Mouse (Mus musculus) cerebellum, adult (tissue): ENCODE results near the gene St3gal3.

Source experiments
- ATAC-seq: cut with Nextera tagmentation; 2 replicates; pipeline ENCODE4 v1.9.2; 2017; ENCODE audit warnings: mild to moderate bottlenecking, moderate library complexity, mixed read lengths; ENCODE audit not compliant: insufficient number of reproducible peaks, low FRiP score, low TSS enrichment

The St3gal3 gene

DNA sequence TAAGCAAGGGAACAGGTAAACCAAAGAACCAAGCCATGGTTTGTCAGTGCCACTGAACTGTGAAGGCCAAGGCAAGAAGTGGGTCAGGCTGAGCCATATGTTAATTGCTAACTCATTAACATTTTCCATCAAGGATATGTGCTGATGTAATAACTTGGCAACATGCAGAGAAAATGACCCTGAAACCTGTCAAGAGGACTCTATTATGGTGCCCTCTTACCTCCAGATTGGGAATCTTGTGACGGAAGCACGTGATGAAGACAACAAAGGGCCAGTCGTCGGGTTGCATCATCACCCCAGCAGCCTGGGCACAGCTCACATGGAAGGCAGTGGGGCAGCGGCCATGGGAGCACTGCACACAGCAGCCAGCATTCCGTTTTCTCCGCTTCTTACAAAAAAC is 9.0 kb upstream of the St3gal3 start:
- no peak for ATAC-seq

DNA sequence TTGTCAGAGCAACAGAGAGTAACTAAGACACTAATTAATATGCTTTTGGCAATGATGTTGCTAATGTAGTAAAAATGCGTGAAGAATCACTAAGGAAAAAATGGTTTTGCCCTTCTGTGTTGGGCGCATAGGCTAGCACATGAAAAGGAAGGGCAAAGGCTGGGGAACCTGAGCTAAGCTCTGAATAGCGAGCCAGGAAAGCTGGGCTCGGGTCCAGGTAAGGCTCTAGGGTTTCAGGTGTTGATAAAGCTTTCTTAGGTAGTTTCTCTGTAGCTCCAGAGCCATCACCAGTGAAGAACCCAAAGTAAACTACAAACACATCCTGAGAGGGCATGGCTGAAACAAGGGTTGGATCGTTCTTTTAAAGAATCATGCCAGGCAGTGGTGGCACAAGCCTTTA is 6.8 kb upstream of the St3gal3 start:
- no peak for ATAC-seq

DNA sequence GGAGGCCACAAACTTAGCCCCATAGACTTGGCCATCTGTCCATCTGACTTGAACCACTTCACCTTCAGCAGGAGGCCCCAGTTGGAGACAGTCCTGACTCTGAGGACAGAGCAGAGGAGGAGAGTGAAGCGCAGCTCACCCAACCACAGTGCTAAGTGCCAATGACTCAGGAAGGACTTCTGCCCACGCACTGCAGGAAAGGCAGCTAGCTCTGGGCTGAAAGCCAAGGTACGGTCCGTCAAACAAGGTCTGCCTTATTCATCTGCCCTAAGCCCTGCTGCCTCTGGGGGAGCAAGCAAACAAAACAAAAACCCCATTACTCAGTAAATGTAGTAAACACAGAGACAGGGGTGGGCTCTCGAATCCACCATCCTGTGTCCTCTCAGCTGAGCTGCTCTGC is 4.2 kb upstream of the St3gal3 start:
- ATAC-seq = peak; percentile 56

DNA sequence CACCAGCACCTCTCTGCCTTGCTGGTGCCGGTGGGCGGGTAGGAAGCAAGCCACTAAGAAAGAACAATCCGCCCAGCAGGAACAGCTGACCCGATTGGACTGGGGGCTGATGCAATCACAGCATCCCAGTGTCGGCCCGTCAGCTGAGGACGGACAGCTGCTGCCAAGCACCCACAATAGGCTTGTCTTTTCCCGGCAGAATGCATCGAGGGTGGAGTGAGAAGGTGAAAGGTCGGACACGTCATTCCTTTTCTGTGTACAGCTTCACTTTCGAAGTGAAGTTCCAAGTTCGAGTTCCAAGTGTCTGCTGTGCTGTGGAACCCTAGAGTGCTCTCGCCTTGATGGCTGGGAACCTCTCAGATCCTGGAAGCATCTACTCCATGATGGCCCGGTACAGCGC is 3.1 kb upstream of the St3gal3 start:
- ATAC-seq = no peak

DNA sequence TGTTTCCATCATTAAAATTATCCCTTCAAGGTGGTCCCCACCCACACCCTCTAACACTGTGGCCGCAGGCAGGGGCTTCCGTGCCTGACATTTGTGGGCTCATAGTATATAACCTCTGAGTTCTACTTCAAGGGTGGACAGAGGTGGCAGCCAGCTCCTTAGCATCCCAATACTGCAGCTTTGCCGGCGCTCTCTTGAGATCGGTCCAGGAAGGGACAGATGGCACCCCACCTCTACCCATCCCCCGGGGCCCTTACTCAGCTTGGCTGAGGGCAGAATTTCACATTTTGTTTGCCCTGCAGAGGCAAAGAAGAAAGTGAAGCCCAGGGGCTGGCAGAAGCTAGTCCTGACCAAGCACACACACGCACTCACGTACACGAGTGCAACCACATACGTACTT is 2.6 kb upstream of the St3gal3 start:
- ATAC-seq = no peak

DNA sequence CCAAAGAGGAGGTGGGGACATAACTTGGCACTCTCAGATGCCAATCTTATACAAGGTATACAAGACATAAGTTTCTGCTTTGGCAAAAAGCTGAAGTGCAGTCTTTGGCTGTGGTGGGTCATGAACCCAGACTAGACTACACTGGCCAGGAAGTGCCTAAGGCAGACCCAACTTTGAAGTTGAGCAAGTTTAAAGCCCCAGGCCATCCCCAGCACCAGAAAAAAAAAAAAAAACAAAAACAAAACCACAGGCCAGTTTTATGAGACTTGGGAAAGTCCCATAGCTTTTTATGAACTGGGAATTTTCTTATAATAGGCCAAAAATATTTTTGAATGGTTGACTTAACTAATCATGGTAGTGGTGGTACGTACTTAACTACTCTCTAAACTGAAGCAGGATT is 700 bp upstream of the St3gal3 start:
- ATAC-seq = no peak; the same call in 1 of the 2 replicates

DNA sequence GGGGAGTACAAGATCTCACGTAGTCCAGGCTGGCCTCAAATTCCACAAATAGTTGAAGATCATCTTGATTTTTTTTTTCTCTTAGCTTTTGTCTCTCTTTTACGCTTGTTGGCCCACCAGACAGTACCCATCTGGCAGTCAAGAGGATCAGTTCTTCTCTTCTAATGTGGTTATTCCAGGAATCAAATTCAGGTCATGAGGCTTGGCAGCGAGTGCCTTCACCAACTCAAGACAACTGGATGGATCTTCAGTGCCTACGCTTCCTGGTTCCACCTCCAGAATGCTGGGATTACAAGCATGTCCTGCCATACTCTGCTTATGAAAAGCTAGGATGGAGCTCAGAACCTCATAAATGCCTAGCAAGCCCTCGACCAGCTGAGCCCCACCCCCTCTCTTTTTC is 3.4 kb downstream of the St3gal3 start:
- no peak for ATAC-seq

DNA sequence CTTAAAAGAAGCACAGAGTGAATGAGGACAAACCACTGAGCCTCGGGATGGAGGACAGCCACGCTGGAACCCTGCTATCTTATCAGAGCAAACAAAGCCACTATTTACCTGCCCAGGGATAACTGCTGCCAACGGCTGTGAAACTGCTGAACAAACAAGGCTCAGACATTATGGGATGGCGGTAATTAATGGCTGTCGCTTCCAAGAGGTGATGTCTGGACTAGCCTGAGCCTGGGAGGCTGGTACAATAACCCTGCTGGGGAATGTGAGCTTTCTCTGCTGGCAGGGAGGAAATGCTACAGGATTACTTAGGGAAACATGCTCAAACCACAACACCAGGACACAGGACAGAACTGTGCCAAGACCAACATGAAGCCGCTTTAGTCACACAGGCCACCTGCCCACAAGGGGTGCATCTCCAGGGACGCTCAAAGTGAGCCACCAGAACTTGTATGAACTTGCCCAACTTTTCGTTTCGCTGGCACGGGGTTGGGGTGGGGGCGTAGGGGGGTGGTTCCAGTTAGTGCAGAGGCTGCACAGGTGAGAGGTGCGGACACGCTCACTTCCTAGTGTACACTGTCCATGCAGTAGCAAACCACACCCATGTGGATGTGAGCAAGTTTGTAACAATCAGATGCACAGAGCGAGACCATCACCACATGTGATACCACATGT is 11.5 kb downstream of the St3gal3 start:
- ATAC-seq = no peak

DNA sequence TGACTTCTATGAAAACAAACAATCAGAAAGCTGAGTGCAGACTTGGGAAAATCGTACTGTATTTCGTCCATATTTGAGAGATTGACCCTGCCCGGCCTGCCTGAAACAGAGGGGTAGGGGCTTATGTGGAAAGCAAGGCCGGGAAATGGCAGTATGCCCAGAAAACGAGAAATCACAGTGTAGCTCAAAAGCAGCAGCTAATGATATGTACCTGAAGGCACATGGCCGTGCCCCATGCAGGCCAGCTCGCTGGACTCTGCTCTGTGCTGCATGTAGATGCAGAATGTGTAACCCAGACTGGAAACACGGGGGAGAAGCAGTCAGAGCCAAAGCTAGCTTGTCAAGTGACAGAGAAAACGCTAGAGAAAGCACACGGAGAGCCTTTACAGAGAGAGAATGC is 12.6 kb downstream of the St3gal3 start:
- ATAC-seq = no peak

DNA sequence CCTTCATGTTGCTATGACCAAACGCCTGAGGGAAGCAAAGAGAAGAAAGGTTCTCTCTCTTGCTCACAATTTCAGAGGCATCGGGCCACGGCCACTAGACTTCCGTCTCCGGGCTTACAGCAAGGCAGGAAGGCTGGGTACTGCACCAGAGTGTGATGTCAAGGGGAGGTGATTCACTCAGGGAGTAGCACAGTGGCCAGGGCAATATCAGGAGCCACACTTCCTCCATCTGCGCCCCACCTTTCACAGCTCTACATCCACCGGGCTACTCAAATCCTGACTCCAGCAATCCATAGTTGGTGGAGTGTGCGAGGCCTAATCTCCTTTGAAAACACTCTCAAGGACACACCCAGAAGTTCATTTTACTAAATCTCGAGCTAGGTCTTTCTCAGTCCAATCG is 17.1 kb downstream of the St3gal3 start:
- ATAC-seq = no peak

DNA sequence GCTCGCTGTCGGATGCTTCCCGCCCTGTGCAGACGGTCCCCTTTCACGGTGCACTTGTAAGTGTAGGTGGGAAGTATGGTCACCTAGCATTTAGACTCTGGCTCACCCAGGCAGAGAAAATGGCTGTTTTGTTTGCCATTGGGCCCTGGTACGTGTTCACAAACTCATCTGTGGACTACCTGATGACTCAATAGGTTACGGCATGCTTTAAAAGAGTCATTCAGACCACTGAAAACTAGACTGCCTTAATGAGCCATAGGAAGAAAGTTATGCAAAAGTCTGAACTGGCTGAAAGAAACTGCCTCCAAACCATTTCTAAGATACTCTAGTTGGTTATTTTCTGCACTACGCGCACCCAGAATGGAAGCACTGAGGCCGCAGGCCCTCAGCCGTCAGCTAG is 18.6 kb downstream of the St3gal3 start:
- no peak for ATAC-seq

DNA sequence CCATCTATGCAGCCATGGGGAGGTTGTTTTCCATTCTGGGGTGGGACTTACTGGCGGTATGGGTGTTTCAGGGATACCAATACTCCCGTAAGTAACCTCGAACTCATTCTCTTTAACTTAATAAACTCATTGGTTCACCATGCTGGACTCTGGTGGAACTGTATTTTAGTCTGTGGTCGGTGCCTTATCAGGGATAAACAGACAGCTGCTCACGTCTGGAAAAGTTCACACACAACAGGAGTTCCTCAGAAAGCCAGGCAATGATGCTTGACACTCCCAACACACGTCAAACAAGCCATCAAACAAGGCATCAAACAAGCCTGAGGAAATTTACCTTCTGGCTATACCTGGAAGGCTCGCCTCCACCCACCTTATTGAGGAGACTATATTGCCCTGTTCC is 19.6 kb downstream of the St3gal3 start:
- ATAC-seq = no peak

DNA sequence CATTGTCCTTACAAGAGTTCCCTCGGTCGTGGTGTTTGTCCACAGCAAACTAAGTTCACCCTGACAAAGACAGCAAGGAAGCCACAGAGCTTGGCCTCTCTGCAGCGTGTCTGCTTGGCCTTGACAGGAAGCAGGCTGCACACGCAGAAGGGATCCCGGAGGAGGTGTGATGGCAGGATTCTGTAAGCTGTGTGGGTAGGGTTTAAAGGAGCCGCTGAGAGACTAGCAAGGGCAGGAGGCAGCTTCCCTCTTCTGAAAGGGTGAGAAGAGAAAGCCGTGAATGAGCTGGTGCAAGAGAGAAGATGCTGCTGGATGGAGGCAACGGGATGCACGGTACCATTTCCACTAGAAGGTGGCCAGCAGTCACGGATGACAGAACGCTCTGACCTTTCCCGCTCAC is 22.1 kb downstream of the St3gal3 start:
- no peak for ATAC-seq

DNA sequence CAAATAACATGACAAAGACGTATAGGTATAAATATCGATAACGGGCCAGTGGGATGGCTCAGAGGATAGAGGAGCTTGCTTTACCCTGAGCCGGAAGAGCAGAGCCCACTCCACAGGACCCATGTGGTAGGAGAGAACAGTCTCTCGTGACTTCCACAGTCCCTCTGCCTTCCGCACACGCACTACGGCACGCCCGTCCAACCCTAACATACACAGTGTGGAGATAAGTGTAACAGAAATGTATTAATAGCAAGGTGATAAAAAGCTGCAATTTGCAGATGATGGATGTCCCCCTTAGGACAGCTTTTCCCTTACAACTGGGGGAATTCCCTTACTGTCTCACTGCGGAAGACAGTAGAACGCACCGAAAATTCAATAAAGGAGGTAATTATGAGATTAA is 25.1 kb downstream of the St3gal3 start:
- no peak for ATAC-seq

DNA sequence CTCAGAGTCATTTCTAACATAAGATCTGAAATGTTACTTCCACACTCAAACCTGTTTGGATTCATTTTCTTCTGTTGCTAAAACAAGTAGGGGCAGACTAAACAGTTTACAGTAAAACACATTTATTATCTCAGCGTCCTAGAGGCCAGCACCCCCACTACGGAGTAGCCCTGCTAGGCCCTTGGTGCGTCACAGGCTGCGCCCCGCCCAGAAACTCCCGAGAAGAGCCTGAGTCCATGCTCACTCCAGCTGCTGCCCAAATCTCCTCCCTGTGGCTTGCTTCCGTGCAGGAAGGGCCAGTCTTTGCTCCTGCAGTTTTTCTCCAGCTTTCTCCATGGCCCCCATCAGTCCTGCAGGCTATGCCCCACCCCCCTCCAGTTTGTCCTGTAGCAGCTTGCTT is 25.9 kb downstream of the St3gal3 start:
- no peak for ATAC-seq

DNA sequence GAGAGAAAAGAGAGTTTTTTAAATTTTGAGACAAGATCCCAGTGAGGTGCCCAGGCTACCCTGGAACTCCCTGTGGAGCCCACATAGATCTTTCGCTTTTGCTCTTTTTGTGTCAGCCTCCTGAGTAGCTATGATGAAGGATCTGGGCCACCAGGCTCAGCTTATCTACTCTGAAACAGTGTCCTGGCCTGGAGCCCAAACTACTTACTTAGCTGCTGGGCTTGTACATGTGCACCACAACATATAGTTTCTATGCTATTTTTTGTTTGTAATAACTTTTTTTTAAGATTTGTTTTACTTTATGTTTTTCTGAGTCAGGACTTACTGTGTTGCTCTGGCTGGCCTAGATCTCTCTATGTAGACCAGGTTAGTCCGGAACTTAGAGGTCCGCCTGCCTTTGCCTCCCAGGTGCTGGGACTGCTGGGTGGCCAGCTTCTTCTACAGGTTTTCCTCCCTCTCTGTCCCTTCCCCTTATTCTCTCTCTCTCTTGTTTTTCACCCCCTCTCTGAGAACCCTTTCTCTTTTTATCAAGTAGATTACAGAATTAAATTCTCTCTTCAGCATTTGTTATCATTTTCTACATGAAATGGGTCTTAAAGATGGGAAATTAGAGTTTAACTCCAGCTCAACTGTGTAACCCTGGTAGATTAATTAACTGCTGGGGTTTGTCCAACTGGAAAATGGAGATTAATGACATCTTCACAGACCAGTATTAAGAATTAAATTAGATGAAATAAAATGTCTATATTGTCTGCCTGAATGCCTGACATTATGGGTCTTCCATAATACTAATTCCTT is 29.3 kb downstream of the St3gal3 start:
- no peak for ATAC-seq

DNA sequence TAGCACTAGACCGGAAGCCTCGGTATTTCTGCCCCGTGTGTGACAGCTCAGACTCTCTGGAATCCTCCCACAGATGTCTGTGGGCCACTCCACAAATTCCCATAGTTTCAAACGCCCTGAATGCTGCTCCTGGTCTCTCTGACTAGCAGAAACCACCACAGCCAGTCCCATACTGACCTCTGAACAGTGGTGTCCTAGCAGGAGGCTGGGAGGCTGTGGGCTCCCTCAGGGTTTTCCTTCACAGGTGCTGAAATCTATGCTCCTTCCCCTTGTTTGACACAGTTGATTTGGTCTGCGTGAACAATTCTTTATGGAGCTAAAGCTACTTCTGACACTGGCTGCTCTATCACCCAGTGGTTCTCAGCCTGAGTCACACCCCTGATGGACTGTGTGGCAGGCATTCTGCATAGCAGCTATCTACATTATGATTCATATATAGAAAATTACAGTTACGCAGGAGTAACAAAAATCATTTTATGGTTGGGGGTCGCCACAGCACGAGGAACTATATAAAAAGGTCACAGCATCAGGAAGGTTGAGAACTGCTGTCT is 31.4 kb downstream of the St3gal3 start:
- ATAC-seq = no peak

DNA sequence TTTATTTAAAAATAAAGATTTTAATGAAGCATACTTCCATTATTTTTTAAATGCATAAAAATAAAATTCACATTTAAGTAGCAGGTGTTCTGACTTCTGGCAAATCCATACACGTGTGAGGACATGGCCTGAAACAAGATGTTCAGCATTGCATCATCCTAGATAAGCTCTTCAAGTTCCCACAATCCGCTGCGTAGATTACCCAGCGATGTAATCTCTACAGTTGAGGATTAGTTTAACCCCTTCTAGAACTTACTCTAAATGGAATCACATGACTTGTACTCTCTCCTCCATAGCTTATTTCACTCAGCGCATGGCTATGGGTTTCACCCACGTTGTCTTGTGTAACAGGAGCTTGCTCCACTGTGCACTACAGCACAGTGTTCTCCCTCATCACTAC is 33.2 kb downstream of the St3gal3 start:
- no peak for ATAC-seq

DNA sequence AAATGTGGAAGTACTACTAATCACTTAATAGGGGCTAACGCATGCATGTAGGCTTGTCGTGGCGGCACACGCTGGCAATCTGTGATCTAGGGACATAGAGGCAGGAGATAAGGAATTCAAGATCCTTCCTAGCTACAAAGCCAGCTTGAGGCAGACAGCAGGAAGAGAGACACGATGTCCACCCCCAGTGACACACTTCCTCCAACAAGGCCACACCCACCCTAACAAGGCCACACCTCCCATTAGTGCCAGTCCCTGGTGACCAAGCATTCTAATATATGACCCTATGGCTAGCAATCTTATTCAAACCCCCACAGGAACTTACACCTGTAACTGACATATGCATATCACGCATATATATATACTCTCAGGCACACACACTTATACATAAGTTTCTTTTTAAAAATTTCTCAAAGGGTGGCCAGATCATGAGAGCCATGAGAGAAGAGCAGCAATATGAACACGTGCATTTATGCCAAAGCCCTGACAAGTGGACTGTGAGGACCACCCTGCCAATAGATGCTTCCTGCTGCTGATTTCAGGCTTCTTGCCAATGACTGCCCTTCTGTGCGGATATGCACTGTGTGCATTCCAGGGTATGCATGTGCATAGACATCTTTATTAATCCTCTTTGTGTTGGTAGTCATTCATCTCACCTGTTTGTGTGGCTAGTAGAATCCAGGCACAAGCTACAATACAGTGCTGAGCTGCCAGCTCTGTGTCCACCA is 34.9 kb downstream of the St3gal3 start:
- no peak for ATAC-seq

DNA sequence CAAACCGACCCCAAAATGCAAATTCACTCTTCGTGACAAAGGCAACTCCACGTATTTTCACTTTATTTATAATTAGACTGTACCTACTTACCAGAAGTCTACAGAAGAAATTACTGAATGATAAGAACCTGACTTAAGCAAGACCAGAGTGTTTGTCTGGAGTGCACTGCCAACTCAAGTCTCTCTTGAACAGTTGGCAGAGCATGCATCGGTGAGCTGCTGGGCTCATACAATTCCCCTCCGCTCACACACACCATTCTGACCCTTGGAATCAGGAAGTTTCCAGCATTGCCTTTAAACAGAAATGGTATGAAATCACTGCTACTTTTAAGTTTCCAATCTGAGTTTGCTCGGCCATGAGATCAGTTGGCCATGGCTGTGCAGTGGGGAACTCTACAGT is 36.1 kb downstream of the St3gal3 start:
- ATAC-seq = no peak

DNA sequence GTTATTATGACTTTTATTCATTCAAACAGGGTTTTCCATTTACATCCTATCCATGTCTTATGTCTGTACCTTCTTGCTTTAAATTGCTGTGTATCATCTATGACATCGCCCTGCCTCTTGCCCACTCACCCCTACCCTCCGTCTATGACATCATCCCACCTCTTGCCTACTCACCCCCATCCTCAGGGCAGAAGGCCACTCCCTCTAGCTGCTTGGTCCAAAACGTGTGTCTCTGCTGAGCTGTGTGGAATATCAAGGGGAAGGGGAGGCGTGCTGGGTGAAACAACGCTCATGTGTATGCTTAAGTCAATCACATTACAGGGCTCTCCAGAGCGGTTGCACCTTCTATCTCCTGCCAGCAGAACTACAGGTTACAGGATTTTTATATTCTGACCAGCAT is 38.6 kb downstream of the St3gal3 start:
- no peak for ATAC-seq
